Mouse (Mus musculus): ENCODE results near the gene Sart1.
A peak's percentile ranks its signal among the peaks of the same experiment; 100 is the strongest.

Sart1 gene

GRCm38 (mm10) chr19:5388588-5389242 is at the start of gene Sart1:
Gene Sart1 (minus strand): TSS chr19:5388703.
- DNase-seq (ENCODE audit: low read depth, low spot score): peak; percentile 96

- no peak for DNase-seq (ENCODE audit: low read depth, low spot score)
Observed at GRCm38 (mm10) chr19:5433951-5434350, 45.4 kb upstream of the Sart1 start.

GRCm38 (mm10) chr19:5432992-5433852 is 44.7 kb upstream of the Sart1 start:
- no peak for DNase-seq (ENCODE audit: low read depth, low spot score)

GRCm38 (mm10) chr19:5431911-5432464 is 43.5 kb upstream of the Sart1 start:
- DNase-seq (ENCODE audit: low read depth, low spot score): no peak

- no peak for DNase-seq (ENCODE audit: low read depth, low spot score)
Observed at GRCm38 (mm10) chr19:5430408-5430807, 41.9 kb upstream of the Sart1 start.

GRCm38 (mm10) chr19:5429806-5430205 is 41.3 kb upstream of the Sart1 start:
- DNase-seq (ENCODE audit: low read depth, low spot score): no peak

- DNase-seq (ENCODE audit: low read depth, low spot score): no peak
Observed at GRCm38 (mm10) chr19:5429219-5429618, 40.7 kb upstream of the Sart1 start.

- no peak for DNase-seq (ENCODE audit: low read depth, low spot score)
Observed at GRCm38 (mm10) chr19:5428083-5428482, 39.6 kb upstream of the Sart1 start.

- DNase-seq (ENCODE audit: low read depth, low spot score): no peak
Observed at GRCm38 (mm10) chr19:5426640-5427290, 38.3 kb upstream of the Sart1 start.

GRCm38 (mm10) chr19:5425906-5426565 is 37.5 kb upstream of the Sart1 start:
- DNase-seq (ENCODE audit: low read depth, low spot score): no peak

GRCm38 (mm10) chr19:5424782-5425741 is 36.6 kb upstream of the Sart1 start, which contains the start of the genes Drap1 and AI837181:
Gene Drap1 (minus strand): TSS chr19:5424979.
Gene AI837181 (plus strand): TSS chr19:5425144.
- DNase-seq (ENCODE audit: low read depth, low spot score): peak; percentile 97

- no peak for DNase-seq (ENCODE audit: low read depth, low spot score)
Observed at GRCm38 (mm10) chr19:5424092-5424781, 35.7 kb upstream of the Sart1 start.

GRCm38 (mm10) chr19:5423561-5423960 is 35.1 kb upstream of the Sart1 start:
- DNase-seq (ENCODE audit: low read depth, low spot score): no peak

GRCm38 (mm10) chr19:5422895-5423443 is 34.5 kb upstream of the Sart1 start:
- no peak for DNase-seq (ENCODE audit: low read depth, low spot score)

- no peak for DNase-seq (ENCODE audit: low read depth, low spot score)
Observed at GRCm38 (mm10) chr19:5422267-5422666, 33.8 kb upstream of the Sart1 start.

- no peak for DNase-seq (ENCODE audit: low read depth, low spot score)
Observed at GRCm38 (mm10) chr19:5421784-5422183, 33.3 kb upstream of the Sart1 start.

- DNase-seq (ENCODE audit: low read depth, low spot score): no peak
Observed at GRCm38 (mm10) chr19:5420579-5420978, 32.1 kb upstream of the Sart1 start.

GRCm38 (mm10) chr19:5419630-5420029 is 31.1 kb upstream of the Sart1 start:
- no peak for DNase-seq (ENCODE audit: low read depth, low spot score)

GRCm38 (mm10) chr19:5418750-5419466 is 30.4 kb upstream of the Sart1 start:
- DNase-seq (ENCODE audit: low read depth, low spot score): no peak

All from telencephalon, adult 2 months (tissue).